Mouse (Mus musculus): ENCODE measurements at regions not wholly inside any gene's neighbourhood (a gene's known extent, or its start where the extent isn't known, plus 50 kb on each side); places are given as distances from the start of the nearest gene placed in this dataset.
A peak's percentile ranks its signal among the peaks of the same experiment; 100 is the strongest.

DNA sequence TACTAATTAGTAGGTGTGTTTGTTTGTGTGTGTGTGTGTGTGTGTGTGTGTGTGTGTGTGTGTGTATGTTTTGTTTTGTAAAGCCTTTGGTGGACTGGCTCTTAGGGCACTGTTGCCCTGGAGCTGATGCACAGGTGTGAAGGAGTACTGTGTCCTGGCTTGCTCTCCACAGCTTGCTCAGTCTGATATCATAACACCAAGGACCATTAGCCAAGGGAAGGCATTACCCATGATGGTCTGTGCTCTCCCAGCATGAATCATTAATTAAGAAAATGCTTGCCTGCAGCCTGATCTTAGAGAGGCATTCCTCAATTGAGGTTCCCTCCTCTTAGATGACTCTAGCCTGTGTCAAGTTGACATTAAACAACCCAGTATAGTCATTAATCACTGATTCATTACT lies 54.7 kb downstream of the Spry2 start:
- no peak for DNase-seq

DNA sequence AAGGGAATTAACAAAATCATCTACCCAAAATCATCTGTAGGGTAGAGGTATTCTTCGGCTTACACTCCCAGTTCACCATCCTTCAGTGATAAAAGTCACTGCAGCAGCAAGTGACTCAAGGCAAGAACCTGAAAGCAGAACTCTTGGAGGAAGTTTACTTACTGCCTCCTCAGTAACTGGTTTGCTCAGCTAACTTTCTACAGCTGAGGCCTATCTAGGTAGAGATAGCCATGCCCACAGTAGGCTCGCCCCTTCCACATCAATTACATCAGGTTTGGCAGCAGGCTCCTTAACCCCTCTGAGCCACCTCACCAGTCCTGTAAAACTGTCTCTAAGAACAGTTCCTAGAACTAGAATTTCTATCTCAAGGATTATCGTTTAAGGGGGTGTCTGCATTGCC lies 59.1 kb downstream of the Spry2 start:
- DNase-seq = no peak

DNA sequence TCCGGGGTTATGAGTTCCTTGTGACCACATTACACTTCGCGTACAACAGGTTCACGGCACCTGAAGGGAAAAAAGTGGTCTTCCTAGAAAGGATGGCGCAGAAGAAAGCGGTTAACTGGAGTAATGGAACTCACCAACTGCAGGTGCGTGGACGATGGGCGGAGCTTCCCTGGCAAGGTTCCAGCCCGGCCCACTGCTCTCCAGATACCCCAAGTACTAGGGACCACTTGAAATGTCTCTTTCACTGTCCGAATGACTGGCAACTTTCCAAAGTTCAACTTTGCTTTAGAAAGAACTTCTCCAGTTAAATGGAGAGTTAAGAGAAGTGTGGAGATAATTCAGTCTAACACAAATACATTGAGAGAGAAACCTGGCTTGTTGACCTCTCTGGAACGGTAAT lies 65.9 kb downstream of the Spry2 start:
- DNase-seq = peak; percentile 10

DNA sequence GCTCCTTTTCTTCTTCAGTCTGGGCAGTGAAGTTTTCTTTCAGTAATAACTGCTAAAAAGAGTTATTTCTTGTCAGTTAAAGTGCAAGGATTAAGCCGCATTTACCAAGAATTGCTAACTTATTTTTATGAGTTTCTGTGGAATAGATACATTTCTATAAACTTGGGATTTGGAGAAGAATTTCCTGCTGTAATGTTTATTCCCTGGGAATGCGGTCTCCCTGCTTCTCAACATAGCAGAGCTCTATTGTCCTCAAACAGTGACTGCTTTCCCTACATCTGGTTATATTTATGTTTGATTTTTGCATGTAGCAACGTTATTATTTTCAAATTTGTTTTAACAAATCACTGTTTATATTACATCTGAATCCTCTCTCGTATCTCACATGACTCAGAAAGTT lies 66.3 kb downstream of the Spry2 start:
- no peak for DNase-seq

DNA sequence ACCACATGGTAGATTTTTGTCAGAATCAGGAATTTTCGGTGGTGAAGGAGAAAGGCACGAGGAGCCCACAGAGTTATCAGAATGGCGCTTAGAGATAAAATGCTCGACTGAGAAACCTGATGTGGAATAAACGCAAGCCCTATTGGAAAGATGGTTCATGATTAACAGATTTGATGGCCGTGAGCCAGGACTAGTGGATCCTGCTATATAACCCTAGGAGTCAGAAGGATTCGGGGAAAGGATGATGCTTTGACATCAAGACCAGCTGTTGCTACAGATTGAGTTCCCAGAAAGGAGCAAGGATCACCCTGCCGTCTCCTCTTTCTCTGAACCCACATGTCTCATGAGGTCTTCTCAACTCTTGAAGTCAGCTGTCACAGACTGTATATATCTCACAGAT lies 73.5 kb downstream of the Spry2 start:
- DNase-seq = no peak

DNA sequence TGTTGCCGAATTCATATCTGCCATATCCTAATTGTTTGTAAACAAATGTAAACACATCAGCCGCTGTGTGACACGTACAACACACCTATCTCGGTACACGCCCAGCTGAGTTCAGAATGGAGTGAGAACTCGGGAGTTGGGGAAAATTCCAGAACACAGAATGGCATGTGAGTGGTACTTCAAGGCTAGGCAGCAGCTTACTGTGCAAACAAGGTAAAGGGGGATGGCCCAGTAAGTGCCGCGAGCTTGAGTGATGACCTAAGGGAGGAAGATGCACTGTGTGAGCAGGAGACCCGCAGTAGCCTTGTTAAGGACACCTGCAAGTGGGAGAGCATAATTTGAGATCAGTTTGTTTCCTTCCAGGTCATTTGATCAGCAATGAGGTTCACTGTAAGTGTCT lies 74.0 kb downstream of the Spry2 start:
- DNase-seq = no peak

DNA sequence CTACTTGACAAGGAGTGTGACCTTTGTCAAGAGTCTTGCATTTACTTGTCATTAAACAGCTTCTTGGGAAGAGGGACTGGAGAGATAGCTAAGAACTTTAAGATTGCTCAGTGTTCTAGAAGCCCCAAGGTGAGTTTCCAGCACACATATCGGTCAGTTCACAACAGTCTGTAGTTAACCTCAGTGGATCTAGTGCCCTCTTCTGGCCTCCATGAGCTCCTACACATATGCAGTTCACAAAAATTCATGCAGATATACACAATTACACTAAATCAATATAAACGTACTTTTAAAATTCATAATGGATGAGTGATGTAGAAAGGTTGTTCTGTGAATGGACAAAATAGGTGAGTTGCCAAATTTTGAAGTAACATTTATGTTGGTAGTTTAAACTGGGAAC lies 77.1 kb downstream of the Spry2 start:
- DNase-seq = no peak

DNA sequence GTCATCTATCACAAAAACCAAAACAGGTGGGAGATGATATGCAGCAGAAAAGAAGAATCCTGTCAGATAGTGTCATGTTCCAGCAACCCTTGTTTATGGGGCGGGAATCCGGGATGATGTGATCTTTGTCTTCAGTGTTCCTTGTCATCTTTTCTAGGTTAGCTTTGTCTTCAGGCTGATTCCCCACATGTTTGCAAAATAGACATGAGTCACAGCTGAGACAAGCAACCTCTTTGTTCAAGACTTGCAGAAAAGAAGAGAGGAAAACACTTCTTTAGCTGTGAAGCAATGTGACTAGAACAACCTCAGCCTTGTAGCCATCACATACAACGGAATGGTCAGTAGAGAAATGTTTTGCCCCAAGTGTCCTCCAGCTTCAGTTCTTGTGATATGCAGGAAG lies 77.8 kb downstream of the Spry2 start:
- no peak for DNase-seq

DNA sequence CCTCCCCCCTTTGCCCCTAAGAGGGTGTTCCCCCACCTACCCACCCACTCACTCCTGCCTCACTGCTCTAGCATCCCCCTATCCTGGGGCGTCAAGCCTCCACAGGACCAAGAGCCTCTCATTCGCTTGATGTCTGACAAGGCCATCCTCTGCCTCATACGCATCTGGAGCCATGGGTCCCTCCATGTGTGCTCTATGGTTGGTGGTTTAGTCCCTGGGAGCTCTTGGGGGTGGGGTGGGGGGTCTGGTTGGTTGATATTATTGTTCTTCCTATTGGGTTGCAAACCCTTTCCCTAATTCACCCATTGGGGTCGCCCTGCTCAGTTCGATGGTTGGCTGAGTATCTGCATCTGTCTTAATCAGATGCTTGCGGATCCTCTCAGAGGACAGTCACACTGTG lies 79.1 kb downstream of the Spry2 start:
- no peak for DNase-seq

DNA sequence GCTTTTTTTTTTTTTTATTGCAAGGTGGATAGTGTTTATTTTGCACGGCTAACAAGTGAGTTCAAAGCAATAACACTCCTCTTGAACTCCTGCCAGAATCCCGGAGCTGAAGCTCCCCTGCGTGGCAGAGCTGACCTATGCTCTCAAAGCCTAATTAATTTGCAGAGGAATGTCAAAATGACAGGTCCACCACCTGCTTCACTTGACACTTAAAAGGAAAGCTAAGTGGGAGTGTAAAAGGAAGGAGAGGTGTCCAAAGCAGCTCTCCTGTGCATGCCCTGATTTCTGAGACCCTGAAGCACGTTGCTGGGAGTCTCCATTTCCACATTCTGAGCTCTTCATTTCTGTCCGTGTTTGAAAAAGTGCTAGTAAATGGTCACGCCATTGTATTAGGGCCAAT lies 80.8 kb downstream of the Spry2 start:
- no peak for DNase-seq

DNA sequence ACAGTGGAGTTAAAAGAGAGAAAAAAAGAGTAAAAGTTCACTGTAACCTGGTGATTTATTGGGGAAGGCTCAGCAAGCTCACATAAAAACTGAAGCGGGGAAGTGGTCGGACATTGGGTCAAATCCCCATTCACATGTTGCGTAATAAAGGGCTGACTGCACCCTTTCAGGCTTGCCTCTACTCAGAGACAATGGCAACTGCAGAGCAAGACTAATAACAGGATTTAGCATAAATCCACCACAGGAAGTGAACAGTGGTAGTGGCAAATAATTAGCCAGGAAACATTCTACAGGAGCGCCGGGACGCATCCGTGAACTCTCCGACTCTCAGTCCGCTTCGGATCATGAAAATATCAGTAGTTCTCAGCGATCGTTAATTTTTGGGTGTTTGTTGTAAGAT lies 81.3 kb downstream of the Spry2 start:
- no peak for DNase-seq

DNA sequence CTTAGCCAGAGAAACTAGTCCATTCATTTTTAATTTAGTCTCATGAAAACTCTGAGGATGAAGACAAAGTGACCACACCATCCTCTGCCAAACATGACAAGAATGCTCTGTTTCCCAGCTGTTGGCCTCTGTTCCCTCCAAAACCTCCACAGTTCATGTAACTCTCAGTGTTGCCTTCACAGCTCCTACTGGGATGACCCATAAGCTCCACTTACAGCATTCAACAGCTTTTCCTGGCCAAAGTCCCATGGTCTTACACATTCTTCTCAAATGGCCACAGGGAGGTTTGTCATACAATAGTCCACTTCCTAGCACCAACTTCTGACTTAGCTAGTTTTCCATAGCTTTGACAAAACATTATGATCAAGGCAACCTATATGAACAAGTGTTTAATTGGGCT lies 83.0 kb downstream of the Spry2 start:
- DNase-seq = no peak

DNA sequence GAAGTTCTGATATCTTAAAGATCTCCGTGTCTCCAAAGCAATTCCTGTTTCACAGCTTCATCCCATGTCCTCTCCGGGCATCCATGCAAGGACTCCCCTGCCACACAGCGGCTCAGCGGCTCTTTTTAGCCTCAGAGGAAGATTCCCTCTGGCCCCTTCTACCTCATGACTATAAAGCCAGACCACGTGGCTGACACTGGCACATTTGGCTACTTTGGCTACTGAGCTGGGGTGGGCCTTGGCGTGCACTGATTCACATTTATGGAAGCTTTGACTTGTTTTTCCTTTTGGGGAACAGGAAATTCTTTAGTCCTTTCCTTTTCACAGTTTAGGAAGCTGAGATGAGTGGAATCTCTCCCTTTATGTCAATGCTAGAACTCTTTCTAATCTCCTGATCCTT lies 83.5 kb downstream of the Spry2 start:
- DNase-seq = no peak

DNA sequence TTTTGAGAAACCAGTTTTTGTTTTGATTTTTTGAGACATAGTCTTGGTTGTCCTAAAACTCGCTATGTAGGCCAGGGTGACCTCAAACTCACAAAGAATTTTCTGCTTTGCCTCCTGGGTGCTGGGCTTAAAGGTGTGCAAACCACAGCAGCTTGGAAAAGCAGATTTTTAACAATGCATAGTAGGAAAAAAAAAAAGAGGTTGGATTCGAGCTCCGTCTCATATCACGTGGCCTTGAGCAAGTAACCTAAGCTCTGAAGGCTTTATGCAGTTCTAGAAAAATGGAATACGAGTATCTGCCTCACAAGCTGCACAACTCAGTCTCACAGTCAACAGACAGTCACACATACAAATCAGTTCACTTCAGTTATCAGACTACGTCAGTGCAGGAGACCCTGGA lies 90.9 kb downstream of the Spry2 start:
- DNase-seq = no peak

DNA sequence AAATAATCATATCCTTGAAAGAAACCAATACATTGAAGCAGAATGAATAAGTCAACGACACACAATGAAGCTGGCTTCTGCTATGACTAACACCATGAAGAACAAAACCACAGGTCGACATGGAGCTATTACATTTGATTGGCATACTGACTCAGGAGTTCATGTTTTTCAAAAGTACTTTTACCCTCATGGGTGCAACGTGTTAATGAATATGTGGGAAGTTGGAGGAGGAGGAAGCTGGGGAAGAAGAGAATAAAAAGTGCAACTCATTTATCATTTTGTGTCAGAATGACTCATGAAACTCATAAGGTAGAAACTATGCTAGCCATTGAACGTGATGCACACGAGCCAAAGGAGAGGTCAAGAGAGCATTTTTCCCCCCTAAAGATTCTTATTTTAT lies 91.3 kb downstream of the Spry2 start:
- DNase-seq = no peak

DNA sequence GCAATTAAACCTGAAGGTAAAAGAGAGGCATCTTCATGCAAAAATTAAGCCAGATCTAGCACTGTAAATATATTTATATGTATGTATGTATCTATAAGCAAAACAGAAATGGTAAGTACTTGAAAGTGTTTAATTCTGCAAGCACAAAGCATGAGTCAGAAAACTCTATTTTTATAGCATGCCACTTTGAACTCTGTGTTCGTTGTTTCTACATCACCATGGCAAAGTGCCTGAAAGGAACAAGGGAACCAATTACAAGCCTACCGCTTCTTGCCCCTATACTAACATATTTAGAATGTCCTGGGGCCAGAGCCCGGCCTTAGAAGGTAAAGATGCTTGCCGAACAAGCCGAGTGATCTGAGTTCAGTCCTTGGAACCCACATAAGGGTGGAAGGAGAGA lies 91.9 kb downstream of the Spry2 start:
- DNase-seq = no peak

DNA sequence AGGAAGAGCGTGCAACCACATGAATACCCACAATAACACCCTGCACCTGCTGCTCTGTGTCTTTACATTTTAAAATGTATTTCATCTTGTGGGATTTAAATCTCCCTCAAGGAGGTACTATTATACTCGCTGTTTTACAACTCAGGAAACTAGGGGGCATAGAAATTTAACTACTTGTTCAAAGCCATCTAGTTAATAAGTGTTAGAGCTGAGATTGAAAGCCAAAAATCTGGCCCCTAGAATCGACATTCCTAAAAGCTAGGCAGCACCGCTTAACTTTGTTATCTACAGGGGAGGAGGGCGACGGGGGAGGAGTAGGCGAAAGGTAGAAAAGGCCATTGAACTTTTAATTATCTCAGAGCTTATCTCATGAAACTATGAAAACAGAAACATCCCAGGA lies 93.3 kb downstream of the Spry2 start:
- DNase-seq = no peak

DNA sequence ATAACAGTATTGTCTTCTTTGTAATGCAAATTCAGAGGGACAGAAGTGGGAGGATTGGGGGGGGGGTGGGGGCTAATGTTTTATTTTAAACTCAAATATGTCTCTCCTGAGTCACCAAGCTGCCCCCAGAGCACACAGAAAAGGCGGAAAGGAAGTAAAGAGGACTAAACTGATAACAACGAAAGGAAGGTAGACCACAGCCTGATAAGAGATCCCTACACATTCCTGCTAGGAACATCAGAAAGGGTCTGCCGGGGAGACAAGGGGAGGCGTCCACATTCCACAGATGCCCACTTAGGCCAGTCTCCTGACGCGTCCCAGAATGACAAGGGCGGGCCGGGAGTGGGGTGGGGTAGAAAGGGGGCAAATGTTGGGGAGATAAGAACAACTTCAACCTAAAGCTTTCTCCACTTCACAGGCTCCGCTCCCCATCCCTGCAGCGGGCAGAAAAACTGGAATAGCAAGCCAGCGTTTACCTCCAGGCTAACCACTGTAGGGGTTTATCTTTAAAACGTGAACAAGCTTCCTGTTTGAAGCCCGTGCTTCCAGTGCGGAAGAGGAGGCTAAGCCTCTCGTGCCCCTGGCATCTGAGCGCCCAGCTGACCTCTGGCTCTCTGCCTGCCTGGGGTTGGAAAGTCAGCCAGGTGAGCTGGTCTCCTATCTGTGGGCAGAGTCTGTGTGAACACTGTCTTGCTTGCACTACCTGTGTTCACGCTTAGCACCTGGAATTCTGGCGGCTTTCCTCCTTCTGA lies 93.9 kb downstream of the Spry2 start:
- DNase-seq = no peak

DNA sequence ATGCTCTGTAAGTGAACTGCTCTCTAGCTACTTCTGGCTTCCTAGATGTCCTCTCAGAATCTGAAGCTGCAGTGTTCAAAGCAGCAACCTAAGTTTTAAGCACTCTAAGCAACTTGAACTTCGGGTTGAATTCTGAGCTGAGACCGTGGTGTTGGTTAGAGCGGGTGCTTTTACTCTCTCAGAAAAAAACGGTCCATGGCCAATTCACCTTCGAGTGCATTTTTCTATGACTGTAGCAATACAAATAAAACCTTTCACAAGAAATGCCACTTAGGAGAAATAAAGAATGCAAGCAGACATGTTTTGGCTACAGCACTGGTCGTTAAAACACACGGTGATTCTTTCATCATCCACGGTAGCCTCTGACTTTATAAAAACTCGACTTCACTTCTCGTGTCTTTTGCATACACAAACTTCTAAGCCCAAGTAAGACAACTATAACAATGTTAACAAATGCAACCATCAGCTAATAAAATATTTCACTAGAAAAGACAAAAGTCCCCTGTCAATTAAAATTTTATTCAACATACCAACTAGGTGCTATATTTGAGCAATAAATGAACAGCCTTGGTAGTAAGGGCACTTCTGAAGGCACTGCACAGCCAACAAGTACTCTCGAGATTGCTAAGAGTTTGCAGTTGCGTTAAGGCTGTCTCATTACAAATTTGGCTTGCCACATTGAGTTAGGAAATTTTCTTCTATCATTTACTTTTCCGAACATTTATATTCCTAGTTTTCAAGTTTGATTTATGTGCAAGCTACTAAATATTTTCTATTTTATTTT lies 96.3 kb downstream of the Spry2 start:
- no peak for DNase-seq

DNA sequence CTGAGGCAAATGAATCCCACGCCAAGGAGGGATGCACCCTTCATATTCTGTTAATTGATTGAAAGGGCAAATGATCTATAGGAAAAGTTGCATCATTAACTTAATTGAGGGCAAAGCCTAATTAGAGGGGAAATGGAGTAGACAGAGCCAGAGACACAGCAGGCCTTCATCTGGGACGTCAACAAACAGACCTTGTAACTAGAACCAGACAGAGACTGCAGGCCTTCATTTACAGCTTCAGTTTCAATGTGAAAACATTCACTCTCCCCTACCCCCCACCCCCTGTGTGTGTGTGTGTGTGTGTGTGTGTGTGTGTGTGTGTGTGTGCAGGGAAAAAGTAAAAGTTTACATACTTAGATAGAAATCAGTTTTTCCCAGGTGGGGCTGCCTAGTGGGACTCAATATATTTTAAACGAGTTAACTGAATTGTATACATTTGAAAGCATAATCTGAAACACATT lies 97.2 kb downstream of the Spry2 start:
- DNase-seq = no peak

DNA sequence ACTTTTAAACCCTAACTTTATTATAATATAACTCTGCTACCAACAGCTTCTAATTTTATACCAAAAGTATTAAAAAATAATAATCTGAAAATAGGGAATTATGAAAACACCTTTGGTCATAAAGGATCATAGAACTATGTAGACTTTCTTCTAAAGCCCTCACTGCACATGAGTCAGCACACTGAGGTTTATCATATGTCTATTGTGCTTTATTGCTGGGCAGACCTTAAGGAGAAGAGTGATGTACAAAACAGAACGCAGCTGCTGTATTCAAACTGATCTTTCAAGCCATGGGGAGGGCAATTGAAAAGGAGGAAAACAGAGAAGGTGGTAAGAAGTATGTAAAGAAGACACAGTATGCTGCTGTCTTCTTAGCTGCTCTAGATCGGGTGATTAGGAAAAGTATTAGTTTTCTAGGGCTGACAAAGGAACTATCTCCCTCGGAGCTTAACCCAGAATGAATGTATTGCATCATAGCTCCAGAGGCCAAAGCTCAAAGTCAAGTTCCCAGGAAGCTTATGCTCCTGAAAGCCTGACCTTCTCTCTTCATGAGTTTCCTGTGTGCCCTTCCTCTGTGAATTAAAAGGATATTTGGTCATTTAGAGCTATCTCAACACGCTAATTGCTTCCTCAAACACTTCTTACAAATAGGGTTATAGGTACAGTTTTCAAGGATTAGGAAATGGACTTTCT lies 103.5 kb downstream of the Spry2 start:
- DNase-seq = no peak

DNA sequence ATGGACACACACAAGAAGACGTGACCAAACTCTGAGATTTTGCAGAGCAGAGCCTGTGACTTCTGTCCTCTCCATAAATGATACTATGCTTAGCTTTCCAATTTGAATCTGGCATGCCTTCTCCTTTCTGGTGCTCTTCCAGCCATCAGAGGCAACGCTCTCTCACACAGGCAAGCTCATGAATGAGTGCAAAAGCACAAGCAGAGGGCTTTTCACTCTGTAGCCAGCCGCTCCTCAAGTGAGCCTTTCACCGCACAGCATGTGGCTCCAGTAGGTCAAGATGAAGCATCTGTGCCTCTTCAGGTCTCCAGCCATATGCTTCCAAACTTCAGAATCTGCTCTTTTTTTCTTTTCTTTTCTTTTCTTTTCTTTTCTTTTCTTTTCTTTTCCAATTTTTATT lies 106.2 kb downstream of the Spry2 start:
- DNase-seq = no peak

DNA sequence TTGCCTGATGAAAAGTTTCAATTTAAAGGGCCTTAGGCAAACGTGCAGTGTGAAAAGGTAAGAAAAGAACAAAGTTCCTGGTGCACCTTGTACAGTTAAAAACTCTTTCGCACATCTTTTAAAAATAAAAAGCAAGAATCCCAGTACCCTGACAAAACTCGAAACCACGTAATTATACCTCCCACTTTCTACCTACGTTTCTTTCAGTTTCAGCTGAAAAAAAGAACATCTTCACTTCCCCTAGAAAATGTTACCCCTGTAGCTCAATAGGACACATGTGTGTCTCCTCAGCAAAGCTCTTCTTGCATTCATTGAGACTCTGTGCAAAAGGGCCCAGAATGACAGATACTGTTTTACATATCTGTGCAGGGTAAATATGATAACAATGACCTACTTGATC lies 113.2 kb downstream of the Spry2 start:
- DNase-seq = no peak

DNA sequence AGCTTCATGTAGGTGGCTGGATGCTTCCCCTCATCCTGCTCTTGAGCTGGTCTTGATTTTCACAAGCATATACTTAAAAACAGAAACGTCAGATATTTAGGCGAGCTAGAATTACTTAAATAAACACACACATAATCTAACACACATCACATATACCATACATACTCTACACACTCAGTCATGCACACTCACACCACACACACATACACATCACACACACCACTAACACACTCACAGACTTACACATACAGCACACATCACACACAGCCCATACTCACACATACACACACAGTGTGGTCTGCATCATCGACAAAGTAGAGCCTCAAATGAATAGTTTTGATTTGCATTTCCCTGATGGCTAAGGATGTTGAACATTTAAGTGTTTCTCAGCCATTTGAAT lies 116.9 kb downstream of the Spry2 start:
- no peak for DNase-seq
